In genomic region chr6:127981176-127981575, GRCm38 (mm10) we compare ENCODE assay signal across 12 mouse cellular contexts.
DNase-seq lines count a peak whose midpoint lies in the region; ATAC-seq and TF ChIP-seq lines count a peak whose summit lies in the region.
"Had no signal": no experiment of that assay in that cellular context is flagged by ENCODE, and none has a peak within 500 bp of the region (broad histone marks: within the 10 kb centered on the region; RNA-seq: fewer than 3 reads in every experiment).

No protein-coding gene starts in this region.

- 0 out of 2 replicates have a peak, but pooled peaks have one; percentile 3 for TF ChIP-seq CTCF in heart, adult 2 months (IDR thresholded peaks at IDR 0.05)
- TF ChIP-seq CTCF in liver, postnatal 0 days (IDR thresholded peaks at IDR 0.05; ENCODE audit: low read depth), result no peak

- H3K79me2 ChIP-seq in heart, adult 2 months (replicated peaks; ENCODE audit: control insufficient read depth, insufficient read depth, low read length), result no peaks in the 10 kb centered on the region; the same call in 1 of the 2 replicates

- no peak for TF ChIP-seq POLR2A in heart, adult 2 months (IDR thresholded peaks at IDR 0.05; ENCODE audit: insufficient read depth, low read depth, low read length)

- no peak overlapping the region for H3K27ac ChIP-seq in heart, adult 2 months
- H3K27ac ChIP-seq in heart, embryonic 11.5 days (ENCODE audit: low read depth, low read length), result no peak overlapping the region
- peak overlapping the region; percentile 66 for H3K27ac ChIP-seq in heart, embryonic 13.5 days (replicated peaks)
- peak overlapping the region; percentile 13; the same call in 1 of the 2 replicates for H3K27ac ChIP-seq in stomach, embryonic 15.5 days
- no peak overlapping the region for H3K27ac ChIP-seq in liver, postnatal 0 days (ENCODE audit: low read depth)
- H3K27ac ChIP-seq: limb, embryonic 12.5 days had no signal

- H3K4me2 ChIP-seq in heart, embryonic 11.5 days, result no peak overlapping the region
- H3K4me2 ChIP-seq in heart, embryonic 13.5 days, result peak overlapping the region; percentile 12; the same call in 1 of the 2 replicates
- no peak overlapping the region for H3K4me2 ChIP-seq in stomach, embryonic 15.5 days
- no peak overlapping the region for H3K4me2 ChIP-seq in liver, postnatal 0 days (ENCODE audit: low read depth, low read length)
- H3K4me2 ChIP-seq: limb, embryonic 12.5 days had no signal

- peak in 1 of 2 experiments; percentile 42 for DNase-seq in heart, adult 2 months
- peak; percentile 73 for DNase-seq in ovary, adult 18-20 months (ENCODE audit: low spot score)
- DNase-seq in ovary, postnatal 10 days (ENCODE audit: low spot score), result no peak
- no peak for DNase-seq in liver, postnatal 0 days
- DNase-seq in urinary bladder, adult 18-20 months (ENCODE audit: low spot score in 2 of 2), result no peak
- DNase-seq: thymus, postnatal 25 days had no signal

- no peaks in the 10 kb centered on the region for H3K9me3 ChIP-seq in heart, embryonic 11.5 days (replicated peaks; ENCODE audit: control insufficient read depth, low read length)
- no peaks in the 10 kb centered on the region for H3K9me3 ChIP-seq in heart, embryonic 13.5 days
- H3K9me3 ChIP-seq in stomach, embryonic 15.5 days, result no peaks in the 10 kb centered on the region
- H3K9me3 ChIP-seq in liver, postnatal 0 days (ENCODE audit: low read length), result no peaks in the 10 kb centered on the region
- H3K9me3 ChIP-seq: limb, embryonic 12.5 days had no signal

- no peak for ATAC-seq in heart, embryonic 11.5 days (replicated peaks; ENCODE audit: insufficient number of reproducible peaks, low FRiP score, low TSS enrichment)
- no peak for ATAC-seq in heart, embryonic 13.5 days (ENCODE audit: extremely low read depth, insufficient number of reproducible peaks, low FRiP score, low TSS enrichment)
- ATAC-seq in stomach, embryonic 15.5 days (ENCODE audit: insufficient read depth, low FRiP score, low read depth), result no peak
- no peak for ATAC-seq in liver, postnatal 0 days
- ATAC-seq: forebrain, embryonic 14.5 days; inflammation-experienced regulatory T-cells, adult 6 months had no signal

- peaks cover 10% of the 10 kb centered on the region for H3K4me1 ChIP-seq in heart, adult 2 months (ENCODE audit: control insufficient read depth, insufficient read depth, low read length)
- peaks cover 34% of the 10 kb centered on the region for H3K4me1 ChIP-seq in heart, embryonic 11.5 days (ENCODE audit: control insufficient read depth, insufficient read depth, low read length)
- H3K4me1 ChIP-seq in heart, embryonic 13.5 days, result peaks cover 81% of the 10 kb centered on the region
- peaks cover 12% of the 10 kb centered on the region; the same call in 1 of the 2 replicates for H3K4me1 ChIP-seq in stomach, embryonic 15.5 days
- H3K4me1 ChIP-seq in liver, postnatal 0 days (ENCODE audit: insufficient read depth), result peaks cover 17% of the 10 kb centered on the region

- H3K9ac ChIP-seq in heart, adult 2 months (ENCODE audit: low read depth, low read length), result no peak overlapping the region
- H3K9ac ChIP-seq in heart, embryonic 11.5 days (ENCODE audit: low read depth, low read length), result no peak overlapping the region
- peak overlapping the region; percentile 59 for H3K9ac ChIP-seq in heart, embryonic 13.5 days
- no peak overlapping the region for H3K9ac ChIP-seq in stomach, embryonic 15.5 days
- no peak overlapping the region for H3K9ac ChIP-seq in liver, postnatal 0 days (replicated peaks)
- H3K9ac ChIP-seq: limb, embryonic 12.5 days had no signal

- intact Hi-C loops in heart, adult 2 months (cut with DNase I), result no loop called here

- H3K4me3 ChIP-seq in heart, adult 2 months, result no peak overlapping the region
- H3K4me3 ChIP-seq in heart, embryonic 11.5 days (ENCODE audit: low read depth, low read length), result no peak overlapping the region
- no peak overlapping the region for H3K4me3 ChIP-seq in heart, embryonic 13.5 days
- no peak overlapping the region for H3K4me3 ChIP-seq in stomach, embryonic 15.5 days (replicated peaks)
- no peak overlapping the region for H3K4me3 ChIP-seq in liver, postnatal 0 days (ENCODE audit: low read depth, low read length)
- H3K4me3 ChIP-seq: limb, embryonic 12.5 days had no signal

- no peaks in the 10 kb centered on the region for H3K36me3 ChIP-seq in heart, adult 2 months (ENCODE audit: control insufficient read depth, insufficient read depth, low read length)
- no peaks in the 10 kb centered on the region for H3K36me3 ChIP-seq in heart, embryonic 11.5 days (ENCODE audit: control insufficient read depth, insufficient read depth, low read length)
- no peaks in the 10 kb centered on the region; the same call in 1 of the 2 replicates for H3K36me3 ChIP-seq in heart, embryonic 13.5 days
- H3K36me3 ChIP-seq in stomach, embryonic 15.5 days, result no peaks in the 10 kb centered on the region
- H3K36me3 ChIP-seq in liver, postnatal 0 days (replicated peaks; ENCODE audit: insufficient read depth, low read length), result no peaks in the 10 kb centered on the region
- H3K36me3 ChIP-seq: limb, embryonic 12.5 days had no signal

- no peaks in the 10 kb centered on the region for H3K27me3 ChIP-seq in heart, adult 2 months (ENCODE audit: control insufficient read depth, insufficient read depth, low read length)
- H3K27me3 ChIP-seq in heart, embryonic 11.5 days (ENCODE audit: control insufficient read depth, insufficient read depth, low read length), result no peaks in the 10 kb centered on the region
- no peaks in the 10 kb centered on the region for H3K27me3 ChIP-seq in heart, embryonic 13.5 days (replicated peaks)
- no peaks in the 10 kb centered on the region for H3K27me3 ChIP-seq in stomach, embryonic 15.5 days (replicated peaks)
- H3K27me3 ChIP-seq in liver, postnatal 0 days (ENCODE audit: insufficient read depth, low read length), result no peaks in the 10 kb centered on the region

- 19% methylated on average over 8 of the region's 8 CpGs for WGBS in heart, adult 2 months
- 50% methylated on average over 8 of the region's 8 CpGs for WGBS in heart, embryonic 11.5 days (ENCODE audit: insufficient replicate concordance)
- WGBS in heart, embryonic 13.5 days, result 24% methylated on average over 8 of the region's 8 CpGs
- 45% methylated on average over 8 of the region's 8 CpGs for WGBS in stomach, embryonic 15.5 days
- WGBS in liver, postnatal 0 days (ENCODE audit: insufficient replicate concordance), result 63% methylated on average over 8 of the region's 8 CpGs

- TF ChIP-seq EP300 in heart, adult 2 months (IDR thresholded peaks at IDR 0.05; ENCODE audit: insufficient read depth, low read depth, low read length), result no peak
- TF ChIP-seq EP300 in liver, postnatal 0 days (IDR thresholded peaks at IDR 0.05; ENCODE audit: low read depth), result no peak

Comparison
In these comparisons a context has a peak if more than half of its experiments do, and no peak if none do; other contexts are left out.
1. H3K27ac ChIP-seq: peak in heart, embryonic 13.5 days (single experiment) and stomach, embryonic 15.5 days (single experiment); none in heart, adult 2 months (single experiment), heart, embryonic 11.5 days (single experiment) and liver, postnatal 0 days (single experiment).